Mouse (Mus musculus) liver, postnatal 0 days (tissue): ENCODE measurements around the gene Lrrc23.

Experiments
- CTCF ChIP-seq: sonication (generic); IDR thresholded peaks from 2 replicates; pipeline ENCODE4 v1.5.1; 2016; ENCODE audit warnings: antibody characterized with exemption, low read depth
- EP300 ChIP-seq: IDR thresholded peaks from 2 replicates; pipeline ENCODE4 v1.6.1; 2016; ENCODE audit warnings: antibody characterized with exemption, low read depth, mild to moderate bottlenecking

GRCm38 (mm10) chr6:124811403-124811665, 31.8 kb upstream of the Lrrc23 start:
- no peak for TF ChIP-seq CTCF
- no peak for TF ChIP-seq EP300
